Mouse (Mus musculus): ENCODE measurements around the gene Hmx3.

Hmx3 gene

DNA sequence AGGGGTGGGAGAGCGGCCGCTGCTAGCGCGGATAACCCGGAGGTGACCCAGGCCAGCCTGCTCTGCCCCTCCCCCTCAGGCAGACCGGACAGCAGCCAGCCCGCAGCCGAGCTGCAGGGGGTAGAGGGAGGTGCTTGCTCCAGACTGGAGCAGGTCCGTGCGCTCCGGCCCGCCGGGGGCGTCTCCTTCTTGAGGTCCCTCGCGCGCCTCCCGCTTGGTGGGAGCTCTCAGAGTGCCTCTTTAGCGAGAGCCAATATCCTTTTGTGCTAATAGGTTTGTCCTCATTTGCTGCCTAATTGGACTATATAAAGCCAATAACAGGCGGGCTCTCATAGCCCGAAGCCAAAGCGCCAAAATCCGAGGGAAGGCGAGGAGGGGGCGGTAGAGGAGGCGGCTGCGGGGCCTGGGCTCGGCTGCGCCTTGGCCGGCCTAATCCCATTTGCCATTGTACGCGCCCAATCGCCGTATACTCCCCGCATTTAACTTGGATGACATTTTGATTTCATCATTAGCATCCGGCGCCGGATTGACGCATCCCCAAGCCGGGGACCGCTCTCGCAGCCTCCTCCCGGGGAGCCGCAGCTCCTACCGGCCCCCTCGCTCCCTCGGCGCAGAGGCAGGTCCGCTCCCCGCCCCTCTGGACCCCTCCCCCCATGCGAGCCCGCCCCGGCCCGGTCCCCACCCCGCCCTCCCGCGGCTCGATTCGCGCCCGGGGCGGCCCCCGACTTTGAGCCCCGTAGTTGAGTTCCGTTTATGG, at the start of gene Hmx3:
Gene Hmx3, plus strand, starts transcription at position 753 of the 757 bp plus-strand sequence.
- DNase-seq (ENCODE audit: low read depth in 1 of 2, low spot score in 2 of 2) = no peak

DNA sequence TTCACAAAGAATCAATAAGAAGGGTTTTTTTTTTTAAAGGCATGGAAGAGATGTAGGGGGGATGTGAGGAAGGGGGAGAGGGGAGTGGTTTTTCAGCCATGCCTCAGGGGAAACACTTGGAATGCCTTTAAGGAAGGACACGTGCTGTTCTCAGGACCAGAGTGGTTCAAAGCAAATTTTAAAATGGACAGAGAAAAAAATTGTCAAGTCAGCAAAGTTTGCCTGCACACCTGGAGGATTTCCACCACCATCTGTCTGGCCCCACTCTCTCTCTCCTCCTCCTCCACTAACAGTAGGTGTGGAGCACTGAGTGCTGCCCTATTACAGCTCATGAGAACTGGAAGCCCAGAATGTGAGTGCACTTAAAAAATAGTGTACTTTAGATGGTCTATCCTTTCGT, 38.9 kb upstream of the Hmx3 start:
- DNase-seq (ENCODE audit: low read depth in 1 of 2, low spot score in 2 of 2) = no peak

DNA sequence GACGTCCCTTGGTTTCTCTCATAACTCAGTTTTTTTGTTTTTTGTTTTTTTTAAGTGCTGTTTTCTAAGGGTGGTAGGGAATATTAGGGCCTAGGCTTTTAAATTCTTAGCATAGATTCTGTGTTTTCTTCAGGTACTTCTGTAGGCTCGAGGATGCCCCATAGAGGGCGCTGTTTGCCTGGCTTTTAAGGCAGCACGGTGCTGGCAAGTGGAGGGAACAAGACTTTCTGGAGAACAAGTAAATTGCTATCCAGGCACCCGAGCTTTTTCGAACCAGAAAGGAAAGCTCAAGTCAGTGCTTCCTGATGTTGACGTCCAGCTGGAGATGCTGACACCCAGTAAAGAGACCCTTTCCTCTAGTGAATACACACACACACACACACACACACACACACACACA, 2.7 kb upstream of the Hmx3 start:
- DNase-seq (ENCODE audit: low read depth in 1 of 2, low spot score in 2 of 2) = no peak

DNA sequence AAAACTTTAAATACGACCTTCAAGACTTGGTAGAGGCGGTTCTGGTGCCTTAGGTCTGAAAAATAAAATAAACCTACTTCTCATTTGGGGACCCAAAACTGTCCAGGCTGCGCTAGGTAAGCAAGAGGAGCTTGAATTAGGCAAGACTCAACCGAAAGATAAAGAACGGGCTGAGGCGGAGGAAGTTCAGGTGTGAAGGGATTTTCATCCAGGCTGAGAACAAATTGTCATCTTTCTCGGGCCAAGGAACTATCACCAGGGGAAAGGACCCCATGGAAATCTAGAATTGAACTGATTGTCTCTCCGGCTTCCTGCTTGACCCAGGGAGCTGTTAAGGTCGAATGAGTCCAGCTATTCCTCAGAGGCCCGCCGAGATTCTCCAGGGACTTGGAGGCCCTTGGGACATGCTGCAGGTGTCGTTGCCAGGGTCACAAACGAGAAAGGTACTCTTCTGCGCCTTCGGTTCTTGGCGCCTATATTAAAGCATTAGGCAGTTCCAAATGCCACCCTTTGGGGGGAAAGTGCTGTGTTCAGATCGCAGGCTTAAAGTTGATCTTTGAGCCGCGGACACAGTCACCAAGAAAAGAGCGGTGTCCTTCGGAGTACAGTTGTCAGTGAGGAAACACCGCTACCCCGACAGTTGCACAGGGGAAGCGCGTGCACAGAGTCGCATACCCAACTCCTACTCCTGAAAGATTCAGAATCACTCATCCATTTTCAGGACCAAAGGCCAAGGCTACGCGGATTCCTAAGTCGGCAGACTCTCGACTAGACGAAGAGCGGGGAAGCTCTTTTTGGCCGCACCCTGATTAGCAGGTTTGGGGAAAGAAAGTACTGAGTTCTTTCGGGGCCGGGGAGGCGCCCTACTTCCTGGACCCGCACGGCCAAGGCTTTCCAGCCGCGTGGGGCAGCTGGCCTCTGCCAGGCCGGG, 1.2 kb upstream of the Hmx3 start:
- no peak for DNase-seq (ENCODE audit: low read depth in 1 of 2, low spot score in 2 of 2)

DNA sequence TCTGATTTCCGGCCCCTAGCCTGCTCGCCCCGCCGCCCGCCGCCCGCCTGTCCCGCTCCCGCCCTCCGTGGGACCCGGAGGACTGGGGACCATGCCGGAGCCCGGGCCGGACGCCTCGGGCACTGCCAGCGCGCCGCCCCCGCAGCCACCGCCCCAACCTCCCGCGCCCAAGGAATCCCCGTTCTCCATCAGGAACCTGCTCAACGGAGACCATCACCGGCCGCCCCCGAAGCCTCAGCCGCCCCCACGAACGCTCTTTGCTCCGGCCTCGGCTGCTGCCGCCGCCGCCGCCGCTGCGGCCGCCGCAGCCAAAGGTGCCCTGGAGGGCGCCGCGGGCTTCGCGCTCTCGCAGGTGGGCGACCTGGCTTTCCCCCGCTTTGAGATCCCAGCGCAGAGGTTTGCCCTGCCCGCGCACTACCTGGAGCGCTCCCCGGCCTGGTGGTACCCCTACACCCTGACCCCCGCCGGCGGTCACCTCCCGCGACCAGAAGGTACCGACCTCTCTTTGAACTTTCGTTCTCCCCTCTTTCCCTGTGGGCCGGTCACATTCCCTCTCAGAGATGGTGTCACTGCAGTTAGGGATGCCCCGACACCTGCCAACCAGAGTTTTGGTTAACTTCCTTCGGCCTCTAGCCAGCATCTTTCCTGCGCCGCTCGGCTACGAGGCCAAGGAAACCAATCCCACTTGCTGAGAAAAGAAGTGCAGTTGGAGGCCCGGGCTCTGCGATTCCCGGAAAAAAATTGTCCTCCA, 380 bp downstream of the Hmx3 start:
- no peak for DNase-seq (ENCODE audit: low read depth in 1 of 2, low spot score in 2 of 2)

DNA sequence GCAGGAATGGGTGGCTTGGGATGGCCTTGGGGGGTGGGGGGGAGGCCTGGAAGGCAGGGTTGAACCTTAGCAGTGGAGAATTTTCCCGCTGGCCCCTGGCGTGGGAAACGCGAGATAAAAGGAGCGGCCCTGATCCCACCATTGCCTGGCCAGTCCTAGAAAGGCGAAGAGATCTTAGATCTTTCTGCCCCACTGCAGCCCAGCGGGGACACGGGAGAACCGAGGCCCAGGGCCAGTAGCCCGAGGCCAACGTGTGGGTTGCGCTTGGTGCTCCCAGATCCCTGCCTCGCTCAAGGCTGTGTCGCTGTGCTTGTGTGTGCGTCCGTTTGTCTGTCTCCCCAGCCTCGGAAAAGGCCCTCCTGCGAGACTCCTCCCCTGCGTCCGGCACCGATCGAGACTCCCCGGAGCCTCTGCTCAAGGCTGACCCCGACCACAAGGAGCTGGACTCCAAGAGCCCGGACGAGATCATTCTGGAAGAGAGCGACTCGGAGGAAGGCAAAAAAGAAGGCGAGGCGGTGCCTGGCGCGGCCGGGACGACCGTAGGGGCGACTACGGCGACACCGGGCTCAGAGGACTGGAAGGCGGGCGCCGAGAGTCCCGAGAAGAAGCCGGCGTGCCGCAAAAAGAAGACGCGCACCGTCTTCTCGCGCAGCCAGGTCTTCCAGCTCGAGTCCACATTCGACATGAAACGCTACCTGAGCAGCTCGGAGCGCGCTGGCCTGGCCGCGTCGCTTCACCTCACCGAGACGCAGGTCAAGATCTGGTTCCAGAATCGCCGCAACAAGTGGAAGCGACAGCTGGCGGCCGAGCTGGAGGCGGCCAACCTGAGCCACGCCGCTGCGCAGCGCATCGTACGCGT, 1.2 kb downstream of the Hmx3 start:
- DNase-seq (ENCODE audit: low read depth in 1 of 2, low spot score in 2 of 2) = no peak

DNA sequence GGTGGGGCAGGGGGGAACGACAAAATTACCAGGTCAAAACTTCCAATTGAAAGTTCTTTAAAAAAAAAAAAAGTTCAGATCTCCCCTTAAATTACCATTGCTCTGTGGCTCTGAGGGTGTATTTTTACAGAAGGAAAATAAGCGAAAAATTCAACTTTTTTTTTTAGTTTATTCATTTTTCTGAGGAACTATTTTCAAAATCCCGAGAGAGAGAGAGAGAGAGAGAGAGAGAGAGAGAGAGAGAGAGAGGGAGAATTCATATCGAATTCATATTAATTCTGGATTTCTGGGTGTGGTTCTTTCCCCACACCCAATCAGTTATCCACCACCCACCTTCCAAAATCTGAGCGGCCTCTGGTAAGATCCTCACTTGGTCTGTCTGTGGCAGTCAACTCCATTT, 2.2 kb downstream of the Hmx3 start:
- no peak for DNase-seq (ENCODE audit: low read depth in 1 of 2, low spot score in 2 of 2)

DNA sequence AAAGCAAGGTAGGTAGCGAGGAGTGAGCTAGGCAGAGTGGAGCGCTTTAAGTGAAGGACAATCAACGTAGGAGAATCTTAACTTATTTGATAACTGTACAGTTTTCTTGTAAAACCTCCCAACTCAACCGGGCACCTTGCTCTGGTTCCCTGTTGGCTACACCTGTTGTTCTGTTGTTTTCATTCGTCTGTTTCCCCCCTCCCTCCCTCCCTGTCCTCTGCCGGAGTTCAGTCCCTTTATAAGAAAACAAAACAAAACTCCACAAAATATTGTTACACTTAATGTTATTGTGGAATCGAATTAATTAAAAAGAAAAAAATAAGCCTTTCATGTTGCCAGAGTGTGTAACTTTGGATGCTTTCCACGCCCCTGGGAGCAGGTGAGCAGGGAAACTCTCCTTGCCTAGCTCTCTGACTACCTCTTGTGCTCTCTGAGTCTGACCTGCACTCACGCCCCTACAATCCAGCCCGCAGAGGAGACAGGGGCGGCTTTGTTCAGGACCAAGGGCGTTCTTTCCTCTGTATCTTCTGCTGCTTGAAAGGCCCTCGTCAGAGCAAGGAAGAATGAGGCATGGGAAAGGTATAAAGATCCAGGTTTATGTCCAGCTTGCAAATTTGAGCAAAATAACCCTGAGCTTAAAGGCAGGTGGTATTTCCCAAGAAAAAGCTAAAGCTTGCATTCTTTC, 3.2 kb downstream of the Hmx3 start:
- no peak for DNase-seq (ENCODE audit: low read depth in 1 of 2, low spot score in 2 of 2)

DNA sequence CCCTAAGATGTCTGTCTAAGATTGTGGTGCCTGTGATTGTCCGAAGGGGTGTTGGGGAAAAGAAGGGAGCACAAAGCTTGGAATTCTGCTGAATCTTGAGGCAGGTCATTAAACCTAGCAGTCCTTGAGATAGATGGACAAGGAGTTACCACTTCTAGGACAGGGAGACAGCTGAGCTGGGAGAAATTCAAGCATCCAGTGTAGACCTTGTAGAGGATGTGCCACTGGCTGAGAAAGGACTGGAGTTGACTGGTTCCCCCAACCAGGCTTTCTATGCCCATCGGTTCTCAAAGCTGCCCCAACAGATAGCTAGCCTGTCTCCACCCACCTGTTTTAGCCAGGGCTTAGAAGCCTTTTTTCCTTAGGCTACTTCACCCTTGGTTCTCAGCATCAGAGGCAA, 3.8 kb downstream of the Hmx3 start:
- no peak for DNase-seq (ENCODE audit: low read depth in 1 of 2, low spot score in 2 of 2)

DNA sequence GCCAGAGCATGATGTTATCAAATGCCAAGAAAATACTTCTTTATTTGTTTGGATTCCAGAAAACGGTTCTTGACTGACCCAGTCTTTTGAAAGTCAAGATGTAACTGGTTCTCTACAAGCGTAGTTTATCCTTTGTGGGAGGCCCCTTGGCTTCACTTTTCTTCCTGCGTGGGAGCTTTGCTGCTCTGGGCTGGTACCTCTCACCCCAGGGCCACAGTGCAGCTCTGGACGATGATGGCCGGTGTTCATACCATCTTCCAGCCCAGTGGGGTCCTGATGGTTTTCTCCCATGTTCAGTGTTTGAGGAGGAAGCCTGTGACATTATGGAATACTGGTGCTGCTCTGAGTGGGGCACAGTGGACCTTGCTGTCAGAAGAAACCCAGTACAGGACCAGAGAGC, 4.8 kb downstream of the Hmx3 start:
- no peak for DNase-seq (ENCODE audit: low read depth in 1 of 2, low spot score in 2 of 2)

DNA sequence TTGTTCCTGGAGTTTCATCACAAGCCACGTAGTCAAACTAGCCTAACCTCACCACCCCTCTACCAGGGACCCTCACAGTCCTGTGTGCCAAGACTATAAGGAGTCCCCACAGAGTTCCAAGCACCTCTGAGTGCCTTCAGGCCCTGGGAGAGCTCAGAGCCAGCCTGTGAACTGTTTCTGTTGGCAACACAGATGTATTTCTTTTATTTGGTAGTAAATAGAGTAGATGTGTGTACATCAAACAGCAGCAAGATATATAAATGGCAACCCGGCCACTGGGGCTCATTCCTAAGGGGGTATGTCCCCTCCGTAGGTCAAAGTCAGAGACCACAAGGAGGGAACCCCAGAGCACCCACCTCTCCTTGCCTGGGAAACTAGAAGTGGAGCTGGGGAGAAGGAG, 5.8 kb downstream of the Hmx3 start, which contains the start of gene Hmx2:
Gene Hmx2, plus strand, starts transcription at position 301 of the 400 bp plus-strand sequence.
- DNase-seq (ENCODE audit: low read depth in 1 of 2, low spot score in 2 of 2) = no peak

DNA sequence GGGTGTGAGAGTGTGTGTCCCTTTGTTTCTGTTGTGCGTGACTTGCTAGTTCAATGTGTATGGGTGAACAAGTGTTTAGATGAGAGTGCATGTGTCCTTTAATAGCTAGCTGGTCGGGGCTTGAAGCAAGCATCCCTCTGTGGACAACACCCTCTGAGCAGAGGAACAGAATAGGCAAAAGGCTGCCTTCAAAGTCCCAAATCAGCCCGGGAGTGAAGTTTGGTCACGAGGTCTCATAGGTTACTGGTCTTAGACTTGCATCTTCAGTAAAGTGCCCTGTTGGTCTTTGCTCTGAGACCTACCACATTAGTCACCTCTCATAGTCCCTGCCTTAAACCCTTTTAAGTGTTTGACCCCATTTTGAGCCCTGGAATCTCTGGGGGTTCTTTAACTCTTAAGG, 8.8 kb downstream of the Hmx3 start:
- no peak for DNase-seq (ENCODE audit: low read depth in 1 of 2, low spot score in 2 of 2)

DNA sequence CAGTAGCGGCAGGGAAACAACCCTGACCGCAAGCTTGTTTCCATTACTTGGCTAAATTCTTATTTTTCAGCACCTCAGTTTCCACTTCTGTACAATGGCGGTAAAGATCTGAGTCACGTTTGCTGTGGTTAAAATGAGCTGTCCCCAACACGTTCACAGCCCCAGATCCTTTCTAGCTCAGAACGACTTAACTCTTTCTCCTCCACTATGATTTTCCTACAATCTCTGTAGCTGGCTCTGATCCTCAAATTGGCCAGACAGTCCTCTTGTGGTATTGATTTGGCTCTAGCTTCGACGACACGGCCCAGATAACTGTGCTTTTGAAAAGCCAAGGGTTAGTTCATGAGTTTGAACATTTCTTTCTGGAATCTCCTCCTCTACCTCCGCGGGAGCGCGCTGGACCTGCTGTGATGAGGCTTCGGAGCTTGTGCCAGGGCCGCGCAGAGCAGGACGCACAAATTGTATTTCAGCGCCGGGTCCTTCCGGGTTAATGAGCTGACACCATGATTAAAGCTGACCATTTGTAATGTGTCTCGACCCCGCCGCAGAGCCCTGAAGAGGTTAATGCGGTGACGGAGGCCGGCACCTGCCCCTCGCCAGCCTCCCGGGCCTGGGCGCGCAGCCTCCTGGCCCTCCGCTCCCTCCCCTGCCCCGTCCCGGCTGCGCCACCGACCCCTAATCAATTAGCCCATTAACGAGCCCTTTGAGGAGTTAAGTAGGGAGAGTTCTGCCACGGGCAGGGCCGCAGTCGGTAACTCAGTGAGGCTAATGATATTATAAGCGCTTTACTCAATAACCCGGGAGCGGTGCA, 9.5 kb downstream of the Hmx3 start:
- no peak for DNase-seq (ENCODE audit: low read depth in 1 of 2, low spot score in 2 of 2)

DNA sequence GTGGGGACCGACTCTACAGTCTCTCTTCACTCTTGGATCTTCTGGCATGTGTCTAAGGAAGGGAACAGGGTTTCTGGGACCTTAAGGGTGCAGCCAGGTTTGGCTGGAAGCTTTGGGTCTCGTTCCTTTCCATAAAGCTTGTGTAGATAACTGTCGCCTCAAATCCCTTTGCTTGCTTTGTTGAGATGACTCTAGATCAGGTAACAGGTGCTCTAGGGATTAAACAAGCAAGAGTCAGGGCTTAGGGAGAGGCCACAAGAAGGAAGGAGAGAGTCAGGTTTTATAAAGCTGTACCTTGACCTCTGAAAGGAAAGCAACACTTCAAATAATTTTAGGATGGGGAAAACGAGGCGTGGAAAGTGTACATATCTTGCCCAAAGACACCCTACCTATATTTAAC, 10.1 kb downstream of the Hmx3 start:
- no peak for DNase-seq (ENCODE audit: low read depth in 1 of 2, low spot score in 2 of 2)

DNA sequence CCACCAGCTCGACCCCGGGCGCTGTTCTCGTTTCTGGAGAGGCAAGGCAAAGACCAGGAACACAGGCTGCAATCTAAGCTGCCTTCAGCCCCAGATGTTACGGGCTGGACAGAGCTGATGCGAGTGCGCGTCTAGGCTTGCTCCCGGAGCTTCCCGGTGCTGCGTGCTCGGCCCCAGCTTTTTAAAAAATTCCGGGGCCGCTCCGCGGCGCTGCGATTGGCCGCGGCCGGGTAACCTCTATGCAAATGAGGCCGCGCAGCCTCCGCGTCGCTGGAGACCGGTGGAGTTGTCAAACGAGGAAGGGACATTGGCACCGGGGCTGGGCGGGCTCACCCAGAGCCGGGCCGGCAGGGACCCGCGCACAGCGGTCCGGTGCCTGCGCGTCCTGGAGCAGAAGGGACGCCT, 11.1 kb downstream of the Hmx3 start:
- no peak for DNase-seq (ENCODE audit: low read depth in 1 of 2, low spot score in 2 of 2)

DNA sequence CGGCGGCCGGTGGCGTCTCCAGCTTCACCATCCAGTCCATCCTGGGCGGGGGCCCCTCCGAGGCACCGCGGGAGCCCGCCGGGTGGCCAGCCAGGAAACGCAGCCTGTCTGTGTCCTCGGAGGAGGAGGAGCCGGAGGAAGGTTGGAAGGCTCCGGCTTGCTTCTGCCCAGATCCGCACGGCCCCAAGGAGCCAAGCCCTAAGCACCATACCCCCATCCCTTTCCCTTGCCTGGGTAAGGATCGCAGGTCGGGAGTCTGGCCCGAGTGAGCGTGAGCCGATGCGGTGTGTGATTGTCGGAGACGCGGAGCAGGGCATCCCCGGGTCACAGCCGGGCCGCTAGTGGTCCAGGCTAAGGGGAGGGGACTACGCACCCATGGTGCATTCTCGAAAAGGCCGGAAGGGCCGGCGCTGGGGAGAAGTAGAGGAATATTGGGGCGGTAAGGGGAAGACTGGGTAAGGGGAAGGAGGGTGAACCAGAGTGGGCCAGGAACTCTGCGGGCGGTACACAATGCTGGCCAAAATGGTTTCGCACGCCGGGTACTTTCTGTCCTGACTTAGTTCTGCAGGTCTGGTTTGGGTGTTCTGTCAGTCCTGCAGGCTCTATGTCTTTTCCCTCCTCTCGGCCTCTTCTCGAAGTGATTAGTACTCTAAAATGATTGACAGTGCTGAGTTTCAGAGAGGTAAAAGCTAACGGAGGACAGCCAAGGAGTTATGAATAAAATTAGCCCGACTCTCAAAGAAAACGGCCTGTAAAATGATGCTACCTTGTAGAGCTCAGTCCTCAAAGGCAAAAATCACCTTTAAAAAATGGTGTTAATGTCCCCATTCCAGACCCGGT, 11.9 kb downstream of the Hmx3 start:
- DNase-seq (ENCODE audit: low read depth in 1 of 2, low spot score in 2 of 2) = no peak

DNA sequence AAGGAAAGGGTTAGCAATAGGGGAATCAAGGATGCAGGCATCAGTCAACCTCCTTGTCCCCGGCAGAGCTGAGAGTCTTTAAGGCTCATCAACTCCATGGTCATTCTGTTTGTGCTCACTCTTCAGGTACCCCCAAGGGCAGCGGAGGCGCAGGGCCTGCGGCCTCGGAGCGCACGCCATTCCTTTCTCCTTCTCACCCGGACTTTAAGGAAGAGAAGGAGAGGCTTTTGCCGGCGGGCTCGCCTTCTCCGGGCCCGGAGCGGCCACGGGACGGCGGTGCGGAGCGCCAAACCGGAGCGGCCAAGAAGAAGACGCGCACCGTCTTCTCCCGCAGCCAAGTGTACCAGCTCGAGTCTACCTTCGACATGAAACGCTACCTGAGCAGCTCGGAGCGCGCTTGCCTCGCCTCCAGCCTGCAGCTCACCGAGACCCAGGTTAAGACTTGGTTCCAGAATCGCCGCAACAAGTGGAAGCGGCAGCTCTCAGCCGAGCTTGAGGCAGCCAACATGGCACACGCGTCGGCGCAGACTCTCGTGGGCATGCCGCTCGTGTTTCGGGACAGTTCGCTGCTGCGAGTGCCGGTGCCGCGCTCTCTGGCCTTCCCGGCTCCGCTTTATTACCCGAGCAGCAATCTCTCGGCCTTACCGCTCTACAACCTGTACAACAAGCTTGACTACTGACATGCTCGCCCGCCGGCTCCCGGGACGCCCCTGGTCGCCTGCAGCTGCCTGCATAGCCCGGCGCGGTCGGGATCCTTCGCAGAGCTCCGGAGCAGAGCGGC, 12.8 kb downstream of the Hmx3 start:
- no peak for DNase-seq (ENCODE audit: low read depth in 1 of 2, low spot score in 2 of 2)

DNA sequence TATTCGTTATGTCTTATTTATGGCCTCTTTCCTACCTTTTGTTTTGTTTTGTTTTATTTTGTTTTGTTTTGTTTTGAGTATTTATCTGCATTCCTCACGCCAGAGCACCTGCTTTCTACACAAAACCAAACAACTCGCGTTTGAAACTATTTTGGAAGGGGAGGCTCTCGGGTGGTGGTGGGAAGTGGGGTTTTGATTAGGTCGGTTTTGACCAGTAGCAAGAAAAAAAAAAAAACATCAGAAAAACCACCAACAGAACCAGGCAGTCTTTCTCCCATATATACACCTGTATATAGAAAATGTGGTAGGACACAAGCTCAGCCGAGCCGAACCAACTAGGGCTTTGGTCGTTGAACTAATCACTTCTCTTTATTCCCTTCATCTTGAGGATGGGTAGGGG, 13.4 kb downstream of the Hmx3 start:
- DNase-seq (ENCODE audit: low read depth in 1 of 2, low spot score in 2 of 2) = no peak
